Mouse (Mus musculus) embryonic facial prominence, embryonic 15.5 days (tissue): ENCODE measurements around the gene Sv2c. TPM values are rescaled to one million over a fixed set of nuclear protein-coding genes. Genes with fewer than 3 reads are reported as not detected.

Experiments used
- polyA plus RNA-seq: library from polyadenylated mRNA; unstranded; fragments of >200 nt; fragmentation: Nextera tagmentation; extraction: Ambion mirVana; gene quantifications from 2 replicates; pipeline ENCODE4 v1.2.1, GENCODE M21; 2015

The Sv2c gene
- polyA plus RNA-seq, 1 experiment from 2014 or later, result 2.0 TPM

Other genes with a start within 250 kb of the Sv2c start
- 20.4 and 21.2 TPM in 2 replicates for gene Iqgap2, start 240.7 kb downstream of the Sv2c start, polyA plus RNA-seq
- 18.0 and 24.5 TPM in 2 replicates for gene Gm20075, start 51.2 kb downstream of the Sv2c start, polyA plus RNA-seq
- 0.27 TPM in 1 of 2 replicates, not detected in the other for gene Gm17190, start 50.5 kb downstream of the Sv2c start, polyA plus RNA-seq